Mouse (Mus musculus): ENCODE data around the gene Tmem82.

The Tmem82 gene

DNA sequence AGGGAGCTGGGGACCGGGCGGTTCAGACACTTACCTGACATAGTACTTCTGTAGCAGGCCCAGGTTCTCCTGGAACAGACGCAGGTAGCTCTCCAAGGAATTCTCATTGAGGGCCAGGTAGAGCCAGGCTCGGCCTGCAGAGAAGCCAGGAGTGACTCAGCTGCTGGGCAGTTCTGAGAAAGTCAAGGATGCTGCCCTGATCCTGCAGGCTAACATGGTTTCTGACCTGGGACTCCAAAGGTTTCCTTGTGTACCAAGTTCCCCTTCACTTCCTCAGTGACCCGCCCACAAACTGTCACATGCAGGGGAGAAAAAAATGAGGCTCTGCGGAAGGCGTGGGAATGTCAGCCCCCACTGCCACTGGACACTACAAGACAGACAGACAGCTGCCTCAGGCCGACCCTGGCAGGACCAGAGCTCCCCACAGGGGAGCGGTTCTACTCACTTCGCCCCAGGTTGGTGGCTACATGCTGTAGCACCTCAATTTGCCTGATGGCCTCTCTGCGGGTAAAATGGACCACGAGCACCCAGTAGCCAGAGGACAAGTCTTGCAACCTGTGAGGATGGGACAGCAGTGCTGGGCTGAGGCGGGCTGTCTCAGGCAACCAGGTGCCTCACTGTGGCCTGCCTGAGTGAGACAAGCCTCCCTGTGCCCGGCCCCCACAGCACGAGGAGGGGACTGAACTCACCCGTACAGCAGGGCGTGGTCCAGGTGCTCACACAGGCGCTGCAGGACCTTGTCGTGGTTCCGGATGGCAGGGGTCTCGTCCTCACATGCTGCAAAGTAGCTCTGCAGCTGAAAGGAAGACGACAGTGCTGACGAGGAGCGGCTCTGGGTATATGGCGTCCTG, 23.8 kb upstream of the Tmem82 start:
- in situ Hi-C loops (cut with MboI, MseI) = no loop called here

DNA sequence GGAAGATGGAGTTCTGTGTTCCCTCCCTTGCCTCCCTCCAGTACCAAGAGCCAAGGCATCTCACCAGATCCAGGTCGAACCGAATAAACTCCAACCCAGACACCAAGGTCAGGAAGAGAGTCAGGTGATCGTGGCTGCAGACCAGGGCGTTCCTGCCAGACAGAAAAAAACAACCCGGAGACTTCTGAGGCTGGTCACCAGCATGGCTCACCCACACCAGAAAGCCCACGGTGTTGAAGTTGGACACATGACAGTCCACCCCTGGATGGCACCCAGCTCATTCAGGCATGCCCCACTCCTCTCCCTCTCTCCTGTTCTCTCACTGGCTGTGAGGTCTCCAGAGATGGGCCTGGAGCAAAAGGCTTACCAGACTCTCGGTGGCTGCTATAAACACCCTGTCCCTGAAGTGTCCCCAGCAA, 22.9 kb upstream of the Tmem82 start:
- in situ Hi-C loops (cut with MboI, MseI) = no loop called here

DNA sequence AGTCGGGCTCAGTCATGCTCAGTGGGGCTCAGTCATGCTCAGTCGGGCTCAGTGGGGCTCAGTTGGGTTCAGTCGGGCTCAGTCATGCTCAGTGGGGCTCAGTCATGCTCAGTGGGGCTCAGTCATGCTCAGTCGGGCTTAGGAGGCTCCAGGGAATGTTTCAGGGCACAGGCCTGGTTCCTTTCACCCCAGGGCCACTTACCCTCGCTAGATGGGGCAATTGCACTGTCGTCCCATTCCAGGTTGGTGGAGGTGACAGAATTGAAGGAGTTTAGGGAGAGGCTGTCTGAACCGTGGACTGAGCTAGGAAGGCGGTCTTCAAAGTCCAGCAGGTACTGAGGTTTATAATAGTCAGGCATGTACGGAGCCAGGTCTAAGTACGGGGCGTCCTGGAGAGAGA, 21.0 kb upstream of the Tmem82 start:
- in situ Hi-C loops (cut with MboI, MseI) = no loop called here

DNA sequence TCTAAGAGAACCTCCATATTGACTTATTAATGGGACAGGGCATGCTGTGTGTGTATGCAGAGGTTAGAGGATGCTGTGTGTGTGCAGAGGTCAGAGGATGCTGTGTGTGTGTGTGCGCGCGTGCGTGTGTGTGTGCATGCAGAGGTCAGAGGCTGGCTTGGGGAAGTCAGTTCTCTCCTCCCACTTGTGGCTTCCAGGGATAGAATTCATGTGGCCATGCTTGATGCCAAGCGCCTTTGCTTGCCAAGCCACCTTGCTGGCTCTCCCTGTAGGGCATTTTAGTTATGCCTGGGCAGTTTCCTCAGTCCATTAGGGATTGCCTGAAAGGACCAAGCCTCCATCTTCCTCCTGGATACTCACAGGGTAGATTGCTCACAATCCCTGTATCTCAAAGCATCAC, 18.3 kb upstream of the Tmem82 start:
- in situ Hi-C loops (cut with MboI, MseI) = no loop called here

DNA sequence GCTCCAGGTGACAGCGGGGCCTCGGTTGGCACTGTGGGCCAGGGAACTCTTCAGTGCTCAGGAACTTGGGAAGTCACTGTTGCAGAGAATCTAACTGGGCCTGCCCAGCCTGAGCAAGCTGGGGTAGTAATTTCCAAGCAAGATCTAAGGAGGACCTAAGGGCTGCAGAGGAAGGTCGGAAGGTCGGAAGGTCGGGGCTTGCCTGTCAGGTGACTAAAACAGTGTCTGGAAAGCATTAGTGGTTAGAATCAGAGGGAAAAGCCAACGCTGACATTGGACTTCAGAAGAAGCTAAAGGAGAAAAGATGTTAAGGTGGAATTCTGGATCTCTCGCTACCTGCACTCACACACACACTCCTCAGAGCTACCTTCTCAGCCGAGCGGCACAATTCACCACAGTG, 17.6 kb upstream of the Tmem82 start:
- in situ Hi-C loops (cut with MboI, MseI) = no loop called here

DNA sequence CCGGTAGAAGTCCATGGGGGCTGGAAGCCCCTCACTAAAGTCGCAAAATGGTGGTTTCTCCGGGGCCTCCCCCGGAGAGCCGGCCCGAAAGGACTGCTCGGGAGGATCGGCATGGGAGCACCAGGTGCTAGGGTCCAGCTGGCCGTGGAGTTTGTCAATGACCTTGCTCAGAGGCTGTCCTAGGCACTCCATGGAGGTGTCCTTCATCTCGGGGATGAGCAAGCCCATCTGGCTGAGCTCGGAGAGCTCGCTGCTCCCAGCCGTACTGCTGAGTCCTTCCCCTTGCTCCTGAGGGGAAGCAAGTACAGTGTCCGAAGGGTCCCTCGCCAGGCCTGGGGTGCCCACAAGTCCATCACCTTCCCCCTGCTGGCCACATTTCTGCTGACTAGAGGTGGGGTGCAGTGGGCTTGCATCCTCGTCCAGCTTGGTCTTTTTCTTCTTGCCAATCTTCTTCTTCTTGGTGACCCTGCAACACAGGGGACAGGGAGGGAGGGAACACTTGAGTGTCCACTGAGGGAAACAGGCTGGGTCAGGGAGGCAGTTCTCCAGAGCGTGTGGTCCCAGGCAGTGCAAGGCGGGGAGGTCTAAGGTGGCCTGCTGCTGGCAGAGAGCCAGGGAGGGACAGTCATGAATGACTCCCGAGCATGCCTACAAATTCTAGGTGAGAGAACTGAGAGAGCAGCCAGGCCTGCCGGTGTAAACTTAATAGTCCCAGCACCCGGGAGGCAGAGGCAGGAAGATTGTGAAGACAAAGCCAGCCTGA, 13.9 kb upstream of the Tmem82 start:
- in situ Hi-C loops (cut with MboI, MseI) = no loop called here

DNA sequence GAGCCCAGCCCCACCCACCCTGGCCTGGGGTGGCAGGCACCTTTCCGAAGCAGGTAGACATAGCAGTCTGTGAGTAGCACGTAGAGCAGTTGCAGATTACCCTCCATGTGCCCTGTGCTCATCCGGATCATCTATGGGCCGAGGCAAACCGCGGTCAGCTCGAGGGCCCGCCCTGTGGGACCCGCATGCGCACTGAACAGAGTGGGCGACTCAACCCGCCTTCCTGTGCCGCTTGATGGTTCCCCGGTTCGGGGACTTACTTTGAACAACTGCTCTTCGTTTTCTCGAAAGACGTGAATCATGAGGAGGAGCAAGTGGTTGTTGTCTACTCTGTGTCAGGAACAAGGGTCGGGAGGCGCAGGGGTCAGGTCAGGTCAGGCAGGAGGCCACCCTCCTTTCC, 12.8 kb upstream of the Tmem82 start:
- in situ Hi-C loops (cut with MboI, MseI) = no loop called here

DNA sequence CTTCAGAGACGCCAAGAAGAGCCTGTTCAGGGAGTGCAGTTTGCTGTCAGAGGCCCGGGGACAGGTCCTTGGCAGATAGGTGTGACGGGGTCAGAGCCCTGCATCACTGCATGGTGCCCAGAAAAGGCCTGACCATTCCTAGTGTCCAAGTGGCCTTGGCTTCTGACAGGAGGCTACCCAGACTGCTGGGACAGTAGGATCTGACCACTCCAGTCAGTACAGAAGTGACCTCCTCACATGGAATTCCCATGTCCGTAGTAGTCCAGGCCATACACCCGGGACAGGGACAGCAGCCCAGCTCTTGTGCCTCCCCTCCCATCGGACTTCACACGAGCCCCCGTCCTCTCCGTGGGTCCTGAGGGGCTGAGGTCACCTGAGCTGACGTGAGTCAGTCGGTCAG, 11.6 kb upstream of the Tmem82 start:
- in situ Hi-C loops (cut with MboI, MseI) = no loop called here

DNA sequence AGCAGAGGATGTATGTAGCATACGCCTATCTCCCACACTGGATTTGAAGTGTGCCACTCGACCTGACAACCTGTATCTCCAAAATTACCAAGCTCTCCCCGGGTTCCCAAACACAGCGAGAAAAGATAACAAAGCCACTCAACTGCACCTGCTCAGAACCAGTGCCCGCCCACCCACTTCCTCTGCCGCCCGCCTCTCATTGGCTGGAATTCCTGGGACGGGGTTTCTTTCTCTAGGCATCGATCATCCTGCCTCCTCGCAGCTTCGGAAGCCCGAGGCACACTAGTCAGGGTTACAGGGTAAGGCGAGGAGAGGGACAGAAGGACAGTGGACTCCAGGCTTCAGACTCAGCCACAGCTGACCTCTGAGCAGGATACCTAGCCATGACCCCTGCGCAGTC, 10.2 kb upstream of the Tmem82 start:
- in situ Hi-C loops (cut with MboI, MseI) = no loop called here

DNA sequence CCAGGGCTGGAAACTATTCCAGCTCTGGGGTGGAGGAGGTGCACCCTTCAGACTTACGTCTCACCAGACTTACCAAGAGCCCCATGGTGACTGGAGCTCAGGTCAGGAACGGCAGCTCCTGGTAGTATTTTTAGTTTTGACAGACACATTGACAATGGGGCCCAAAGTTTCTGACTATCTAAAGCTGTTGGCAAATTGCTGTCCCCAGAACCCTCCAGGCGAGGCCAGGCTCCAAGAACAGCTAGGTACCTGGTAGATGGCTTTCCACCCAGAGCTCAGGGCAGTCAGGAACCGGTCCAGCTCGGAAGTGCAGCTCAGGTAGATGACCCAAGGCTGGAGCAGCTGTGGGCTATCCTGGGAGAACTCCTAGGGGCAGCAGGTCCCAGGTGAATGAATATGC, 9.1 kb upstream of the Tmem82 start:
- in situ Hi-C loops (cut with MboI, MseI) = no loop called here

DNA sequence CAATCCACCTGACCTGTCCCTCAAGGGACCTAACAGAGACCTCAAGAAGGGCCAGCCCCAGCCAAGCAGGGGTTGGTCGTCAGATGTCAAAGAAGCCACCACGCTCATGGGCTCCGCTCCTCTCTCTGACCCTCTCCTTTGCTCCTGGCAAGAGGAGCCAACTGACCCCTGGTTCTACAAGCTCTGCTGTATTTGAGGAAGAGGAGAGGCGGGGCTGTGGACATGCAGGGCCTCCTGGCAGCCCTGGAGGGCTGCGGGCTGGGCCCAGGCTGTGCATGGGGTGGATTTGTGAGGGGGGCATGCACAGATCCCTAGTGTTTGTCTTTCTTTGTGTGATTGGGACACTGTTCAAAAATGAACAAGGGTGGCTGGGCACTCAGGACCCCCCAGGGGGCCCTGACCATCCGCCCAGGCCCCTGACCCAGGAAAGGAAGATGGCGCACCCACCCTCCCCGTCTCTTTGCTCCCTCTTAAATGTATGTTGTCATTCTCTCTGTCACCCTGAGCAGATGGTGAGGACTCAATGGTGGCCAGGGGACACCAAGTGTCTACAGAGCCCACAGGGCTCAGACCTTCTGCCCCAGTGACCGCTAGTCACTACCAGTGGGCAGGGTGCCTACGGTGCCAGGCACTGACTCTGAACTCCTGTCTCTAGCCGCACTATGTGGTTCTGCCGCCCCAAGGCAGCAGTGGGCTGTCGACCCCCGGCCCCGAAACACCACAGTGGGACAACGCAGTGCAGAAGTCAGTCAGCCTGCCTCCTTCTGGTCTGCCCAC, 7.5 kb upstream of the Tmem82 start:
- in situ Hi-C loops (cut with MboI, MseI) = no loop called here

DNA sequence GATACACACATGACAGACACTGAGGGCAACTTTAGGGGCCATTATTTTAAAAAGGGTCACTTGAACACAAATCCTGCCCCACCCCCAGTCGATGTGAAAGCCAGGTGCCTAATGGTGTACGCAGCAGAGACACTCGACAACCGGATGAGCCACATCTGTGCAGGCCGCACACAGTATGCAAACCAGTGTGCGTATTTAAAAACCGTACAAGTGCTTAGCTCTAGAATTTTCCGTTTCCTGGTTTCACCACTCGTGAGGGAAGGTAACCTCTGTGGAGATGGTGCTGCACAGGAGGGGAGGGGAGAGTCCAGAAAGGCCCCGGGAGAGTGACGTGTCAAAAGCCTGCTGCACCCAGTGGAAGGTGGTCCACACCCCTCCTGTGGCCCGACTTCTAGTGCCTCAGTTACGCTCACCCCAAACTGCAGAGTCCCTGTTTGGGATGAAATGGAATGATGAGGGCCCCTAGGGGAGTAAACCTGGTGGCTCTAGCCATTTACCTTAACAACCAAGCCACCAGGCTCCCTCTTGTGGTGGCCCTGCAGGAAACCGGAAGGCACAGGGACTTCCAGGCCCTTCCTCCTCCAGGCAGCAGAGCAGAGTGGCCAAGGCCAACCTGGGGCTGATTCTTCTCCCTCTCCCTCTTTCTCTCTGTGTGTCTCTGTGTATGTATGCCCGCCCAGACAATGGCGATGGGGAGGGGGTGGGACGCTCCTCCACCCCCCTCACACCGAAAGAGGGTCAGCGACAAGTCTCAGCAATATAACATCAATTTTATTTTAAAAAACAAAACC, 6.7 kb upstream of the Tmem82 start:
- in situ Hi-C loops (cut with MboI, MseI) = no loop called here

DNA sequence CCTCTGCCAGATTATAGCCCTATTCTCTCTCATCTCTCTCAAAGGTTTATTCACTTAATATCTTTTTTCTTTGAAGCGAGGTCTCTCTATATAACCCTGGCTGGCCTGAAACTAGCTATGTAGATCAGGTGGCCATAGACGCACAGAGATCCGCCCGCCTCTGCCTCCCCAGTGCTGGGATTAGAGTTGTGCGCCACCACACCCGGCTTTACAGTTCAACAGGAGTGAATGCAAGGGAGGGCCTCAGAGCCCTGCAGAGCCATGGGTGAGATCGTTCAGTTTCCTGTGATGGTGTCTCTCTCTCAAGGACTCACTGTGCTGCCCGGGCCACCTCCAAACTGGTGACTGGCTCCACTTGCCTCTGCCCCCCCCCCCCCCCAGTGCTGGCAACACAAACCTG, 5.7 kb upstream of the Tmem82 start:
- in situ Hi-C loops (cut with MboI, MseI) = no loop called here

DNA sequence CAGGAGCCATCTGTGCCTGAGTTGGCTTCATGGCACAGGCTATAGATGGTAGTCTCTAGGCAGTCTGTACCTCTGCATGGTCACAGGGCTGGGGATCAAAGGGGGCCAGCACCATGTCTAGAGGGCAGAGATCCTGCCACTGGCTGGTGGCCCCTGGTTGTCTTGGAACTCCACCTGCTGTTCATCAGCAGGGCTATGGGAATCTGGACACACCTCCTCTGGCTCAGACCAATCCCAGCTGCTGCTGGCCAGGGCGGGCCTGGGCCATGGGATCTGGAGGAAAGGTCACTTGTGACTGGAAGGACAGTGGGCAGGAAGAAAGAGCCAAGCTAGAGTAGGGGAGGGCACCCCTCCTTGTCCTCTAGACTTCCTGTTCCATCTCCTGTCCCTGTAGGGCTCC, 5.2 kb upstream of the Tmem82 start, which contains the start of gene Slc25a34:
TSS of gene Slc25a34 (minus strand) at position 156 of the 400 bp plus-strand sequence.
- in situ Hi-C loops (cut with MboI, MseI) = no loop called here

DNA sequence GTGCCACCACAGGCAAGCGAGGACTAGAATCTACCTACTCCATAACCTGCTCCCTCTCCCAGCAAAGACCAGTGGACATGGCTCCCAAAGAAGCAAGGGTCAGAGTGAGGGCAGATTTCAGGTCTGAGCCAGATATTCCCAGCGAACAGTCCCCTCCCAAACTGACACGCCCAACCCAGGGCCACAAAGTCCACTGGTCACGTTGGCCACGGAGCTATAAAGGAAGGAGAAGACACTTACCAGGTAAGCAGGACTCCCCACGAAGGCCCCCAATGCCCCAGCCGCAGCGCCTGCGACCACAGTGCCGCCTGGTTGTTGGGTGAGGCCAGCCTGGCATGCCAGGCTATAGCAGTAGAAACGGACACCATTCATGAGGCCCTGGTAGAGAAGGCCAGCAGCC, 4.6 kb upstream of the Tmem82 start:
- in situ Hi-C loops (cut with MboI, MseI) = no loop called here

DNA sequence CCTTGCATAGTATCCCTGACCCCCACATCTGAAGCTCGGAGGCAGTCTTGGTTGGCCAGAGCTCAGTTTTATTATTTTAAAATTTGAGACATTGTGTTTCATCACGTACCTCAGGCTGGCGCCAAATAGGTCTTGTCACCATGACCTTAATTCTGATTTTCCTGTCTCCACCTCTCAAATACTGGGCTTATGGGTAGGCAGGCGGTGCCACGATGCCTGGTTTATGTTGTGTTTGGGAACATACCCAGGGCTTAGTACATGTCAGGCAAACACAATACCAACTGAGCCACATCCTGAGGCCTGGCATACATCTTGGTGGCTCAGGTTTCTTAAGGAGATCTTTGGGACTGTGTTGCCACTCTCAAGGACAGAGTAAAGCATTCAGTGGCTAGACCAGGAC, 4.1 kb upstream of the Tmem82 start:
- in situ Hi-C loops (cut with MboI, MseI) = no loop called here

DNA sequence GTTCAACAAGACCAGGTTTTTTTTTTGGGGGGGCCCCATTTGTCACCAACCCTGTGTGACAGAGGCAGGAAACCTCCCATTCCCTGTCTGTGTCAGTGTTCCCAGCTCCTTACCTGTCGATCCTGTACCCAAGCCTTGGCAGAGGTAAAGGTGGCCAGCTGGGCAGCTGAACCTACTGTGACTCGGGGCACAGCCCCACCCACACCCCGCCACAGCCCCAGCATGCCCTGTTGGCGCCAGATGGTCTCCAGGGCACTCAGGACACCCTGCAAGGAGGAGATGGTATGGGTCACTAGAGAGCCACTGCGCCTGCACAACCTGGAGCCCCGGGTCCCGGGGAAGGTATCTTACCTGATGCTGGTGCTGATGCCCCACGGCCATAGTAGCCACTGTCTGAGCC, 3.7 kb upstream of the Tmem82 start:
- in situ Hi-C loops (cut with MboI, MseI) = no loop called here

DNA sequence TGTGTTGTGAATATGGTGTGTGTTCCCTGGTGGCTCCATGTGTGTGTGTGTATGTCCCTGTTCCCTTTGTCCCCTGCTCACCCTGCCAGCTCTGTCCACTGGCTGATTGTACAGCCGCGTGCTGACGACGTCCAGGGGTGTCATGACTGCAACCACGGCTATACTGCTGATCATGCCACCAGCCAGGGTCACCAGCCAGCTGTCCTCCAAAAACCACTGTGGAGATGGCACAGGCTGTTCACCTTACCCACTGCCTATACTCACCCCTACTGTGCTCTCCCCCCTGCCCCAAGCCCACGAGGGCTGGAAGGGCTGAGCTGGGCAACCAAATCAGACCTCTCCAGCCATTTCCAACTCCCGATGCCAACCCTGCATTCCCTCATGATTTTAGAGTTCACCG, 2.9 kb upstream of the Tmem82 start:
- in situ Hi-C loops (cut with MboI, MseI) = no loop called here

DNA sequence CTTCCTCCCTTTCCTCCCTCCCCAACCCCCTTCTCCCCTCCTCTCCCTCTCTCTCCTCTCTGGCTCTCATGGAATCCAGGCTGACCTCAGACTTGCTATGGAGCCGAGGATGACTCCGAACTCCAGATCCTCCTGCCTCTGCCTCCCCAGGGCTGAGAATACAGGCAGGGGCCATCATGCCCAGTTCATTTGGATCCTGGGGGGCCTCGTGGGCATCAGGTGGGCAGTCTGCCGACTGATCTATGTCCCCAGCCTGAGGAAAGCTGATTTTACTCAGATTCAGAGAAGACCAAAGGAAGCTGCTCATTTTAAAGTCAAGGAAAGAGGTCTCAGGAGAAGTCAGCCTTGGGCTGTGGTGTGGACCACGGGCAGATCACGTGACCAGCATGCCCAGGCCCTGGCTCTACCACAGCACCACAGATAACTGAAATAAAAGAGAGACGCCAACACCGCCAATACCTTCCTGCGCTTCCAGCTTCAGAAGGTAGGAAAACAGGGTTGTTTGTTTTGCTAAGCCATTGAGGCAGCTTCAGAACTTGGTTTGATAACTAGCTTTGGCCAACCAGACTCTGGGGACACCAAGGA, 958 bp upstream of the Tmem82 start:
- in situ Hi-C loops (cut with MboI, MseI) = no loop called here

DNA sequence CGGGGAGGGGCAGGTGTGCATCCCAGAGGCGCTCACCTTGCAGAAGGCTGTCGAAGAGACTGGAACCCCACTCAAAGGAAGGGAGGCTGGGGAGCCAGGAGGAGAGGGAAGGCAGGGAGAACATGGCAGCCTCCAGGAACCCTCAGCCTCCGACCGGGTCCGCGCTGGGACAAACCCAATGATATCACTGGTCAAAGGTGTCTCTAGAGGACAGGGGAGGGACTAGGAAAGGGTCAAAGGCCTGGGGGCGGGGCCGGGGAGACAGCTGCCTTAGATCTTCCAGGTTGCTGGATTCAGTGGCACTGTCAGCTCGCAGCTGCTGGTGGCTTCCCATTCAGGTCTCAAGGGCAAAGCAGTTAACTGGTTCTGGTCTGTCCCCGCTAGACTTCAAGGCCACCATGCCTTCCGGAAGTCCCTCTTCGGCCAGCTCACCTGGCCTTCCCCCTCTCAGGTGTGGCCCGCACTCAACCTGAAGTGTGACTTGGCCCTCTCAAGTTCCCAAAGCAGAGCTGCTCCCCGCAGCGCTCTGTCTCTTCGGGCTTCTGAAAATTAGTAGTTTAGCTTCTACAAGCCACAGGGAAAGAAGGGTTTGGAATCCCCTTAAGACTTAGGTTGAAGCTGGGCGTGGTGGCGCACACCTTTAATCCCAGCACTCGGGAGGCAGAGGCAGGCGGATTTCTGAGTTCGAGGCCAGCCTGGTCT, 419 bp downstream of the Tmem82 start:
- in situ Hi-C loops (cut with MboI, MseI) = no loop called here

DNA sequence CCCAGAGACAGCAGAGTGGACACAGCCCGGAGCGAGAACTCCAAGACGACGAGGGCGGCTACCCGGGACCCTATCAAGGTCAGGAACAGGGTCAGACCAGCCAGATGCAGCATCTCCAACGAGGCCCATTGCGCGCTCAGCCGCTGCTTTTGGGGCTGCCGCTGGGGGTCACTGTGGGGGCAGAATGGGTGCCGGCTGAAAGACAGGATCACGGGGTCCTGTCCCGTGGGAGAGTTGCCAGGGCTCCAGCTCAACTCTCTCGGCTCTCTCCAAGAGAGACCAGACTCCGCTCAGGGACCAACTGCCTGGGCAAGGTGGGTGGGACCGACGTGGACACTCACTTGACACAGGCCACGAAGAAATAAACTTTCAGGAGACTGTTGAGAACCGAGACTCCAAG, 1.1 kb downstream of the Tmem82 start:
- in situ Hi-C loops (cut with MboI, MseI) = no loop called here

Measured in regulatory T cell (primary cell).